Mouse (Mus musculus) fat pad, adult 2 months (tissue): ENCODE measurements around the gene Atp5g1.
A peak's percentile ranks its signal among the peaks of the same experiment; 100 is the strongest.
"Not testable (repeated sequence)": the region's sequence is repeated elsewhere in the genome, so short reads cannot be mapped to it uniquely, and the experiment has no call there.

Source experiments
- DNase-seq: peaks from one replicate; pipeline ENCODE4 v3.0.0-alpha.2; 2011; ENCODE audit warnings: low read depth, low spot score; ENCODE audit errors: extremely low read depth

The Atp5g1 gene

GRCm38 (mm10) chr11:96075509-96076220 lies at the start of gene Atp5g1:
Gene Atp5g1 (minus strand): TSS chr11:96075670.
- DNase-seq, result peak; percentile 100

- DNase-seq, result no peak
Measured at GRCm38 (mm10) chr11:96124052-96124914, 48.8 kb upstream of the Atp5g1 start.

- not testable (repeated sequence) for DNase-seq
Measured at GRCm38 (mm10) chr11:96122806-96123205, 47.3 kb upstream of the Atp5g1 start.

- no peak for DNase-seq
Measured at GRCm38 (mm10) chr11:96119401-96119800, 43.9 kb upstream of the Atp5g1 start.

GRCm38 (mm10) chr11:96116925-96117324 lies 41.5 kb upstream of the Atp5g1 start:
- DNase-seq, result not testable (repeated sequence)

- DNase-seq, result no peak
Measured at GRCm38 (mm10) chr11:96116116-96116515, 40.6 kb upstream of the Atp5g1 start.

- DNase-seq, result no peak
Measured at GRCm38 (mm10) chr11:96115416-96115815, 39.9 kb upstream of the Atp5g1 start.

GRCm38 (mm10) chr11:96114077-96114476 lies 38.6 kb upstream of the Atp5g1 start:
- no peak for DNase-seq

- no peak for DNase-seq
Measured at GRCm38 (mm10) chr11:96111751-96112150, 36.3 kb upstream of the Atp5g1 start, which contains the start of gene Calcoco2. Gene Calcoco2 (minus strand): TSS chr11:96111964.

- not testable (repeated sequence) for DNase-seq
Measured at GRCm38 (mm10) chr11:96110950-96111349, 35.5 kb upstream of the Atp5g1 start.

- DNase-seq, result no peak
Measured at GRCm38 (mm10) chr11:96108376-96108775, 32.9 kb upstream of the Atp5g1 start.

GRCm38 (mm10) chr11:96093361-96093760 lies 17.9 kb upstream of the Atp5g1 start:
- DNase-seq, result no peak

- no peak for DNase-seq
Measured at GRCm38 (mm10) chr11:96092674-96093291, 17.3 kb upstream of the Atp5g1 start.

- no peak for DNase-seq
Measured at GRCm38 (mm10) chr11:96091073-96091472, 15.6 kb upstream of the Atp5g1 start.

GRCm38 (mm10) chr11:96087981-96088380 lies 12.5 kb upstream of the Atp5g1 start:
- DNase-seq, result no peak

GRCm38 (mm10) chr11:96082682-96083081 lies 7.2 kb upstream of the Atp5g1 start:
- DNase-seq, result no peak

- no peak for DNase-seq
Measured at GRCm38 (mm10) chr11:96080736-96081135, 5.3 kb upstream of the Atp5g1 start.

GRCm38 (mm10) chr11:96076221-96077105 lies 993 bp upstream of the Atp5g1 start:
- no peak for DNase-seq

GRCm38 (mm10) chr11:96075177-96075508 lies 327 bp downstream of the Atp5g1 start:
- no peak for DNase-seq

GRCm38 (mm10) chr11:96074351-96075176 lies 906 bp downstream of the Atp5g1 start:
- DNase-seq, result no peak
